Mouse (Mus musculus): ENCODE measurements around the gene Zbtb18. TPM values are rescaled to one million over a fixed set of nuclear protein-coding genes. Genes with fewer than 3 reads are reported as not detected.
"Not testable (repeated sequence)": the region's sequence is repeated elsewhere in the genome, so short reads cannot be mapped to it uniquely, and the experiment has no call there.

The Zbtb18 gene
- polyA plus RNA-seq, 1 experiment from 2014 or later, result 1.6 TPM

DNA sequence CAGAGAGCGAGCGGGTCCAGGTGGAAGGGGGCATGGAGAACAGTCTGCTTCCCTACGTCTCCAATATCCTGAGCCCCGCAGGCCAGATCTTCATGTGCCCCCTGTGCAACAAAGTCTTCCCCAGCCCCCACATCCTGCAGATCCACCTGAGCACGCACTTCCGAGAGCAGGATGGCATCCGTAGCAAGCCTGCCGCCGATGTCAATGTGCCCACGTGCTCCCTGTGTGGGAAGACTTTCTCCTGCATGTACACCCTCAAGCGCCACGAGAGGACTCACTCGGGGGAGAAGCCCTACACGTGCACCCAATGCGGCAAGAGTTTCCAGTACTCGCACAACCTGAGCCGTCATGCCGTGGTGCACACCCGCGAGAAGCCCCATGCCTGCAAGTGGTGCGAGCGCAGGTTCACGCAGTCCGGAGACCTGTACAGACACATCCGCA is 6.0 kb downstream of the Zbtb18 start:
- no peak overlapping the region for H3K4me2 ChIP-seq
- H3K9me3 ChIP-seq (replicated peaks), result no peaks in the 10 kb centered on the region
- peaks cover 36% of the 10 kb centered on the region for H3K4me1 ChIP-seq (replicated peaks)
- WGBS, result 91% methylated on average over 25 of the region's 25 CpGs
- no peaks in the 10 kb centered on the region for H3K27me3 ChIP-seq (replicated peaks)
- no peak for ATAC-seq (ENCODE audit: insufficient number of reproducible peaks, low FRiP score)
- H3K36me3 ChIP-seq, result peaks cover 20% of the 10 kb centered on the region
- no peak overlapping the region for H3K4me3 ChIP-seq
- no peak overlapping the region for H3K9ac ChIP-seq
- H3K27ac ChIP-seq (ENCODE audit: poor library complexity, severe bottlenecking), result no peak overlapping the region

- peaks cover 29% of the 10 kb centered on the region for H3K4me1 ChIP-seq (replicated peaks)
- no peaks in the 10 kb centered on the region for H3K9me3 ChIP-seq (replicated peaks)
- H3K4me3 ChIP-seq, result no peak overlapping the region
- H3K36me3 ChIP-seq, result peaks cover 20% of the 10 kb centered on the region
- H3K4me2 ChIP-seq, result no peak overlapping the region
- H3K9ac ChIP-seq, result no peak overlapping the region
- ATAC-seq (ENCODE audit: insufficient number of reproducible peaks, low FRiP score), result no peak
- H3K27ac ChIP-seq (ENCODE audit: poor library complexity, severe bottlenecking), result no peak overlapping the region
- 89% methylated on average over 2 of the region's 2 CpGs for WGBS
- no peaks in the 10 kb centered on the region for H3K27me3 ChIP-seq (replicated peaks)
Measured at GRCm38 (mm10) chr1:177448921-177449320, 6.8 kb downstream of the Zbtb18 start.

DNA sequence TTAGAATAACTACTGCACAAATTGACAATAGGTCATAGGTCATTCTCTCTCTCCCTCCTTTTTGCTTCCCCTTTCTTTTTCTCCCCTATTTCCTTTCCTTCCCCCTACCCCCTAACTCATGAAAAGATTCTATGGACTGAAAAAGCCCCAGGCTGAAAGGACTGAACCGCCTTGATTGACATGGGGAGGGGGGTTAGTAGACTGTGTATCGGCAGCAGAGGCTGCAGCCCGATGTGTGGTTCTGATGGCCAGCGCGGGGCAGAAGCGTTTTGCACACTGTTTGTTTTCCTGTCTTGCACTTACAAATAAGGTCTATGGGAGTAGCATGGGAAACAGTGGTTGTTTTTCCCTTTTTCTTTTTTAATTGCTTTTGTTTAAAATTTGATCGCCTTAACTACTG is 7.7 kb downstream of the Zbtb18 start:
- not testable (repeated sequence) for H3K4me2 ChIP-seq; H3K9ac ChIP-seq; H3K4me3 ChIP-seq; H3K27ac ChIP-seq (ENCODE audit: poor library complexity, severe bottlenecking); ATAC-seq (ENCODE audit: insufficient number of reproducible peaks, low FRiP score); H3K9me3 ChIP-seq (replicated peaks); H3K27me3 ChIP-seq (replicated peaks)
- Histone ChIP-seq H3K36me3 (peaks cover 20% of the 10 kb centered on the region), H3K4me1 (replicated peaks) (peaks cover 21% of the 10 kb centered on the region)
- 74% methylated on average over 7 of the region's 7 CpGs for WGBS

DNA sequence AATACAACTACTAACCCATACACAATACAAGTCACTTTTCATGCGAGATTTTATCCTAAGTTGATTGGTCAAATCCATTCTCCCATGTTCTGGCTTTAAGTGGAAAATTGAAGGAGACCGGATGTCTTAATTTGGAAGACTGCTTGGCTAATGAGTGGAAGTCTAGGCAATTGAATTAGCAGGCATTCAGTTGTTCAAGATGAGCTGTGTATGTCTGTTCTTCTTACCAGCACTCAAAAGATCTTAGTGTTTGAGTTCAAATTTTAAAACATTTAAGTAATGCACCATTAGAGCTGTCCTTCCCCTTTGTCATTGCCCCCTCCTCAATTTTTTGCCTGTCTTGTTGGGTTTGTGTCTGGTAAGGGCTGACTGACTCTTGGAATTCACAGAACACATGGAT is 8.9 kb downstream of the Zbtb18 start:
- H3K27me3 ChIP-seq (replicated peaks), result no peaks in the 10 kb centered on the region
- no peak overlapping the region for H3K4me3 ChIP-seq
- 79% methylated on average over 2 of the region's 2 CpGs for WGBS
- H3K9me3 ChIP-seq (replicated peaks), result no peaks in the 10 kb centered on the region
- no peak overlapping the region for H3K9ac ChIP-seq
- H3K36me3 ChIP-seq, result peaks cover 20% of the 10 kb centered on the region
- no peak for ATAC-seq (ENCODE audit: insufficient number of reproducible peaks, low FRiP score)
- H3K4me1 ChIP-seq (replicated peaks), result peaks cover 15% of the 10 kb centered on the region; the same call in 1 of the 2 replicates
- no peak overlapping the region for H3K27ac ChIP-seq (ENCODE audit: poor library complexity, severe bottlenecking)
- H3K4me2 ChIP-seq, result no peak overlapping the region

- Histone ChIP-seq H3K4me2 (no peak overlapping the region), H3K27me3 (replicated peaks) (no peaks in the 10 kb centered on the region), H3K4me3 (no peak overlapping the region), H3K4me1 (replicated peaks) (peaks cover 8% of the 10 kb centered on the region; the same call in 1 of the 2 replicates), H3K9ac (no peak overlapping the region), H3K9me3 (replicated peaks) (no peaks in the 10 kb centered on the region), H3K27ac (ENCODE audit: poor library complexity, severe bottlenecking) (no peak overlapping the region), H3K36me3 (peaks cover 19% of the 10 kb centered on the region)
- WGBS, result 62% methylated on average over 4 of the region's 4 CpGs
- ATAC-seq (ENCODE audit: insufficient number of reproducible peaks, low FRiP score), result no peak
Measured at GRCm38 (mm10) chr1:177451991-177452431, 9.9 kb downstream of the Zbtb18 start.

GRCm38 (mm10) chr1:177452987-177453386 is 10.8 kb downstream of the Zbtb18 start:
- Histone ChIP-seq H3K9ac (no peak overlapping the region), H3K36me3 (peaks cover 10% of the 10 kb centered on the region), H3K27me3 (replicated peaks) (no peaks in the 10 kb centered on the region), H3K27ac (ENCODE audit: poor library complexity, severe bottlenecking) (no peak overlapping the region), H3K4me3 (no peak overlapping the region), H3K9me3 (replicated peaks) (no peaks in the 10 kb centered on the region), H3K4me1 (replicated peaks) (no peaks in the 10 kb centered on the region), H3K4me2 (no peak overlapping the region)
- ATAC-seq (ENCODE audit: insufficient number of reproducible peaks, low FRiP score), result no peak
- 36% methylated on average over 5 of the region's 5 CpGs for WGBS

GRCm38 (mm10) chr1:177453806-177454205 is 11.7 kb downstream of the Zbtb18 start:
- ATAC-seq (ENCODE audit: insufficient number of reproducible peaks, low FRiP score), result no peak
- WGBS, result 52% methylated on average over 8 of the region's 8 CpGs
- no peak overlapping the region for H3K9ac ChIP-seq
- no peaks in the 10 kb centered on the region for H3K4me1 ChIP-seq (replicated peaks)
- no peaks in the 10 kb centered on the region for H3K27me3 ChIP-seq (replicated peaks)
- H3K4me2 ChIP-seq, result no peak overlapping the region
- H3K36me3 ChIP-seq, result peaks cover 3% of the 10 kb centered on the region; the same call in 1 of the 2 replicates
- H3K27ac ChIP-seq (ENCODE audit: poor library complexity, severe bottlenecking), result no peak overlapping the region
- no peaks in the 10 kb centered on the region for H3K9me3 ChIP-seq (replicated peaks)
- no peak overlapping the region for H3K4me3 ChIP-seq

DNA sequence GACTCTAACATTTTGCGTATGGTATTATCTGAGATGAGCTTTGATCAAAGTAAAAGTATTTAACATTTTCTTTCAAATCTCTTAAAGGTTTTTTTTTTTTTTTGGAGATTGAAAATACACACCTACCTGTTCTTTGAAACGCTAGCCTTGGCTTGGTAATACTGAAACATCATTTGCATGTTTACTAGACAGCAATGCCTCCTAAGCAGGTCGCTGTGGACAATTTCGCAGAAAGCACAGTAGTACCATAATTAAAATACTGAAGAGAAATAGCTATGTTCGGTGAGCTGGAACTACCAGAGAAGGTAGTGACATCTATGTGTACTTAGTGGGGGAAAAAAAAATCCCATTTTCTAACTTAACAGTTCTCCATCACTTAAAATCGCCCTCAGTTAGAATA is 12.3 kb downstream of the Zbtb18 start:
- Histone ChIP-seq H3K4me1 (replicated peaks) (no peaks in the 10 kb centered on the region), H3K27me3 (replicated peaks) (no peaks in the 10 kb centered on the region), H3K4me3 (no peak overlapping the region), H3K27ac (ENCODE audit: poor library complexity, severe bottlenecking) (no peak overlapping the region), H3K36me3 (no peaks in the 10 kb centered on the region), H3K9me3 (replicated peaks) (no peaks in the 10 kb centered on the region), H3K9ac (no peak overlapping the region), H3K4me2 (no peak overlapping the region)
- no peak for ATAC-seq (ENCODE audit: insufficient number of reproducible peaks, low FRiP score)
- 88% methylated on average over 6 of the region's 6 CpGs for WGBS

DNA sequence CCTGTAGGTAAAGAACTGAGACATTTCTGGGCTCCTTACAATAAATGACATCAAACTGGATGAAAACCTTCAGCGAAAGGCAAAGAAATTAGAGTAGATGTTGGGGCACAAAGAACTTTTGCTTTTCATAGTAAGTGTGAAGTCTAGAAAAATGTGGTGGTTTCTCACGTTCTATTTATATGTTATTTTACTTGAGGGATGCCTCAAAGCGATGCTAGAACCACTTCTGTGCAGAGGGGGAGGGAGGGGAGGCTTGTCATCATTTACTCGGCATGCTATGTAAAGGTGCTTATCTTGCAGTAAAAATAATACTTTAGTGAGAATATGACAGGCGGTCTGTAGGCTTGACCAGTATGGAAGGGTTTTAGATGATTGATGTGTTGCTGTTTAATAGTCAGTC is 13.3 kb downstream of the Zbtb18 start:
- Histone ChIP-seq H3K9me3 (replicated peaks) (no peaks in the 10 kb centered on the region), H3K4me3 (no peak overlapping the region), H3K27me3 (replicated peaks) (no peaks in the 10 kb centered on the region), H3K27ac (ENCODE audit: poor library complexity, severe bottlenecking) (no peak overlapping the region), H3K4me1 (replicated peaks) (no peaks in the 10 kb centered on the region), H3K9ac (no peak overlapping the region), H3K36me3 (no peaks in the 10 kb centered on the region), H3K4me2 (no peak overlapping the region)
- ATAC-seq (ENCODE audit: insufficient number of reproducible peaks, low FRiP score), result no peak
- 72% methylated on average over 5 of the region's 5 CpGs for WGBS

- Histone ChIP-seq H3K27me3 (replicated peaks) (no peaks in the 10 kb centered on the region), H3K27ac (ENCODE audit: poor library complexity, severe bottlenecking) (no peak overlapping the region), H3K4me3 (no peak overlapping the region), H3K4me1 (replicated peaks) (no peaks in the 10 kb centered on the region), H3K9ac (no peak overlapping the region), H3K9me3 (replicated peaks) (no peaks in the 10 kb centered on the region), H3K36me3 (no peaks in the 10 kb centered on the region), H3K4me2 (no peak overlapping the region)
- whole genome bisulfite sequencing, result 85% methylated on average over 4 of the region's 4 CpGs
- no peak for ATAC-seq (ENCODE audit: insufficient number of reproducible peaks, low FRiP score)
Measured at GRCm38 (mm10) chr1:177456208-177456607, 14.1 kb downstream of the Zbtb18 start.

GRCm38 (mm10) chr1:177456772-177457171 is 14.6 kb downstream of the Zbtb18 start:
- ATAC-seq (ENCODE audit: insufficient number of reproducible peaks, low FRiP score), result no peak
- Histone ChIP-seq H3K9ac (no peak overlapping the region), H3K4me1 (replicated peaks) (no peaks in the 10 kb centered on the region), H3K27me3 (replicated peaks) (no peaks in the 10 kb centered on the region), H3K27ac (ENCODE audit: poor library complexity, severe bottlenecking) (no peak overlapping the region), H3K36me3 (no peaks in the 10 kb centered on the region), H3K4me3 (no peak overlapping the region), H3K4me2 (no peak overlapping the region), H3K9me3 (replicated peaks) (no peaks in the 10 kb centered on the region)
- 45% methylated on average over 4 of the region's 4 CpGs for WGBS

GRCm38 (mm10) chr1:177457981-177458380 is 15.8 kb downstream of the Zbtb18 start:
- no peak overlapping the region for H3K9ac ChIP-seq
- H3K36me3 ChIP-seq, result no peaks in the 10 kb centered on the region
- no peaks in the 10 kb centered on the region for H3K27me3 ChIP-seq (replicated peaks)
- no peak for ATAC-seq (ENCODE audit: insufficient number of reproducible peaks, low FRiP score)
- H3K4me2 ChIP-seq, result no peak overlapping the region
- no peaks in the 10 kb centered on the region for H3K9me3 ChIP-seq (replicated peaks)
- WGBS, result 92% methylated on average over 6 of the region's 6 CpGs
- no peak overlapping the region for H3K4me3 ChIP-seq
- no peak overlapping the region for H3K27ac ChIP-seq (ENCODE audit: poor library complexity, severe bottlenecking)
- no peaks in the 10 kb centered on the region for H3K4me1 ChIP-seq (replicated peaks)
